Mouse (Mus musculus): Measurements from ENCODE around the gene Zfp575.
A peak's percentile ranks its signal among the peaks of the same experiment; 100 is the strongest.

The Zfp575 gene

DNA sequence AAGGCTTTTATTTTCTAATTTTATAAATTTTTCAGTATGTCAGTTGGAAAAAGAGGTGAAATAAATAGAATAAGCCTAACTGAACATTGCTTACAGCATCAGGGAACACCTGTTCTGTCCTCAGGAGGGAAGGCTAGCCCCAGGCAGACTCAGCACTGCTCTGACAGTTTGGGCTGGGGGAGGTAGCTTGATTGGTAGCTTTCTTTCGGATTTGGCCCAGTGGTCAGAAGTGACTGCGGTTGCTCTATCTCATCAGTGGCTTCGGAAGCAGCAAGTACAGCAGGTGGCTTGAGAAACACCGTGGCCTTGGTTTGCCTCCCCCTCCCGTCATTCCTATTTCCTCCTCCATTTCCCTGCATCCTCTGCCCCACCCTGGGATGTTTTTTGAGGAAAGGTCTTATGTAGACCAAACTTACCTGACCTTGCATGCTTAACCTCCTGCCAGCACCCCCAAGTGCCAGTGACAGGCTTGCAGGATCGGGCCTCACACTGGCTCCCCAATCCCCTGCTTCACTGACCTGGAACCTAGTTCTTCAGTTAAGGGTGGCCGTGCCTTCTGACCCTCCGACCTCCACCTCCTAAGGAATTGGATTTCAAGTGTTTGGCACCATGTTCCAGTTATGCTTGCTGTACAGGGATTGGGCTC lies 24.1 kb downstream of the Zfp575 start:
- no peak for DNase-seq (ENCODE audit: low spot score)

DNA sequence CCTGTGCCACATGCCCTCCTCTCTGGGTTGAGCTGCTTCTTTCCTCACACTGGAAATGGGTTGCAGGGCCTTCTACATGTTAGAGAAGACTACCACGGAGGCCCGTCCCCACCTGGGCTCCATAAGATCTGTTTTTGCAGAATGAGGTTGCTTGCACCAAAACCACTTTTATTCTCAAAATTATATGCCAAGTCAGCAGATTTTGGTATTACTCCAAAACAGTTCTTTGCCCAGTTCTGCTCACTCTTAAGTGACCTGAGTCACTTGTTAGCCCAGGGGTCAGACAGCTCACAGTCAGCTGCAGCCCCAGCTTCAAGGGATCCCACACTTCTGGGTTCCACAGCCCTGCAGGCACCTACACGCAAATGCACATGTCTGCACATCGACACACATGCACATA lies 26.0 kb downstream of the Zfp575 start:
- DNase-seq (ENCODE audit: low spot score) = no peak

- no peak for DNase-seq (ENCODE audit: low spot score)
Measured at GRCm38 (mm10) chr7:24555786-24556185, 31.7 kb downstream of the Zfp575 start.

DNA sequence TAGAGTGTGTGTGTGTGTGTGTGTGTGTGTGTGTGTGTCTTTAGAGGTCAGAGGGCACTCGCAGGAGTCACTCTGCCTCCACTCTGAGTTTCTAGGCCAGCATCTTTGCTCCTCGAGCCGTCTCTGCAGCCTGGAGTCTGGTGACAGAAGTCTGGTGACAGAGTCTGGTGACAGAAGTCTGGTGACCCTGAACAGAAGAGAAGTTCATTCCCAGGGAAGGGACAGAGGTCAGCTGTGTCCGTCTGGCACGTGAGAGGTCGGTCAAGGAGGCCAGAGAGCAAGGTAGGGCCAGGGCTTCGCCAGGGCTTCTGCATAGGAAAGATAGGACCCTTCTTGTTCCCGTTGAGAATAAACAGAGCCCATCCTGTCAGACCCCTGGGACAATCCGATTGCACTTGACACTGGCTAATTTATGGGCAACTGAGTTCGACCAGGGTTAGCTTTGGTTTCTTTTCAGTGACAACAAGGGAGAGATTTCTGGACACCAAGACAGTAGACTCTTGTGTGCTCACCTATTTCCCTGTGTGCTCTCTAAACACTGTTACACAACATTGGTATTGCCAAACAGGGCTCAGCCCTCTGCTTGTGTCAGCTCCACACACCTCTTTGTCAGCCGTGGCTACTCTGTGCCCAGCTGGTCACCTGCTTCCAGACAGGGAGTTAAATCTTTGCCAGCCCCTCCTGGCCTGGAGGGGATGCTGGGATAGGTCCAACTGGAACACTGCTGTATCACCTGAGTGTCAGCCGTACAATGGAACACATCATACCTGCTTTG lies 35.3 kb downstream of the Zfp575 start:
- DNase-seq (ENCODE audit: low spot score) = no peak

GRCm38 (mm10) chr7:24547534-24548036 lies 39.9 kb downstream of the Zfp575 start:
- DNase-seq (ENCODE audit: low spot score) = no peak

- peak; percentile 95 for DNase-seq (ENCODE audit: low spot score)
Measured at GRCm38 (mm10) chr7:24546634-24547389, 40.6 kb downstream of the Zfp575 start.

GRCm38 (mm10) chr7:24546068-24546614 lies 41.3 kb downstream of the Zfp575 start, which contains the start of the genes Pinlyp and Xrcc1:
Pinlyp (minus strand) TSS chr7:24546118.
Xrcc1 (plus strand) TSS chr7:24546289.
- no peak for DNase-seq (ENCODE audit: low spot score)

DNA sequence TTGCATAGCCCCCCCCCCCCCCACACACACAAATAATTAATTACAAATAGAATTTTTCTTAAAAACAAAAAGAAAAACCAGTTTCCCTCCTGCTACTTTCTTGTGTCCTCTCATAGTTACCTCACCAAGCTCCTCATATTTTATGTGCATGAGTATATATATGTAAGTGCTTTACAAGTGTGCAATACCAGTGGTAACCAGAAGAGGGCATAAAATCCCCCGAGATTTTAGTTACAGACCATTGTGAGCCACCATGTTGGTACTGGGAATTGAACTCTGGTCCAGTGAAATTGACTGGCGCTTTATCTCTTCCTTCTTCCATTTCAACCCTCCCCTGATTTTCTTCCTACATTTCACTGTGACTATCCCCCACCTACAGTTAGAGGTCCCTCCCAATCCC lies 42.9 kb downstream of the Zfp575 start:
- DNase-seq (ENCODE audit: low spot score) = no peak

DNA sequence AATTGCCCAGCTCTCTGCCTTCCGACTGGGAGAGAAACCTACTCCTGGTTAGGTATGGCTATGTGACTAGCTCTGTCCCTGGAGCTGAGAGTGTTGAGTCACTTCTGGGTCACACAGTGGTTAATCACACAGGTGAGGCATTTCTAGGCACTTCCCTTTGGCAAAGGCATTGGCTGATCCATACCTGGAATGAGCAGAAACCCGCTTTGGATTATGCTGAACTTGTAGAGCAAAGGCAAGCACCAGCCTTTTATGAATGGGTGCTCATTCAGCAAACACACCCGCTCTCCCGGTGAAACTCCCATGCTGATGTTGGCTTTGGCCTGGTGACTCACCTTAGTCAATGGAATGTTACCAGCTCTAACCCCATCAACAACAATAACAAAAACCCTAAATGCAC lies 47.8 kb downstream of the Zfp575 start:
- DNase-seq (ENCODE audit: low spot score) = no peak

DNA sequence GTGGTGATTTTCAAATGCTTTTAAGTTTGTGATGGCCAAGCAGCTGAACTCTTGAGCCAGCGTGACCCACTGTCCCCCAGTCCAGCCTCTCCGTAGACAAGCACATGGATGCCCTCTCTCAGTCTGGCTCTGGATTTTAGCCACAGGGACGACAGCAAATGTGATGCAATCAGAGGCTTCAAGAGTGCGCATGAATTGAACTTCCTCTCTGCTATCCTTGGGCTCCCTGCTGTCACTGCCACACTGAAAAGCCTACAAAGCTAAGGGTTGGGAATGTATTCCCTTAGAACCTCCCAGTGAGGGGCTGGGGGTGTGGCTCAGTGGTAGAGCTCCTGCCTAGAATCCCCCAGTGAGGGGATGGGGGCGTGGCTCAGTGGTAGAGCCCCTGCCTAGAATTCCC lies 48.7 kb downstream of the Zfp575 start:
- no peak for DNase-seq (ENCODE audit: low spot score)

GRCm38 (mm10) chr7:24538154-24538553 lies 49.3 kb downstream of the Zfp575 start:
- DNase-seq (ENCODE audit: low spot score) = no peak

GRCm38 (mm10) chr7:24537591-24537990 lies 49.9 kb downstream of the Zfp575 start:
- no peak for DNase-seq (ENCODE audit: low spot score)

DNA sequence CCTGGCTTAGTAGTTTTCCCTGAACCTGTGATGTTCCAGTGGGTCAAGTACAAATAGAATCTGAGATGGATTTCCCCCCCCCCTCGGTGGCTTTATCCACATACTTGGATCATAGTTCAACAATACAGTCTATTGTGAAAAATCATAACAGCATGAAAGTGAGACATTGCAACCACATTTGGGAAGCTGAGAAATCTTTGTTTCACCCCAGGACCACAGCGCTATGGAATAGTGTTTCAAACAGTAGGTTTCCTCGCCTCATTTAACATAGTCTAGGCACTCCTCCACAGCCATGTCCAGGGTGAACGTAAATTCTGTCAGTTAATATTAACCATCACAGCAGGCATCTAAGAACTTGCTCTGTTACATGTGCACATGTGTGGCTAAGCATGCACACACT lies 50.4 kb downstream of the Zfp575 start:
- DNase-seq (ENCODE audit: low spot score) = no peak

DNA sequence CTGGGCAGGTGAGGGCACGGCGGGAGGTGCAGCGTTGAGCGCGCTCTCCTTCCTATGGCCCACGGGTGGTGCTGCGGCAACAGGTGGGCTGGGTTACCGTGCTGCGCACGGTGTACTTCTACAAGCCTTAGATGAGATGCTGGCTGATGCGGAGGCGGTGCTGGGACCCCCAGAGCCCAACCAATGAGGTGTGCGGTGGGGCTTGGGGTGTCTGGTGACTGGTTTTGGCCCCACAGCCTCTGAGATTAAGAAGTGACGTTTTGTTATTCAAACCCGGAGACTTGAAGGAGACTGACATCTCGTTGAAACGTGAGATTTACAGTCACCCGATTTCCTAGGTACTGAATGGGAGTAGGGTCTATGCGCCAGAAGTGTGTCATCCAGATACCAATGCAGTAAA lies 53.1 kb downstream of the Zfp575 start:
- no peak for DNase-seq (ENCODE audit: low spot score)
